Mouse (Mus musculus) forebrain, embryonic 15.5 days (tissue): ENCODE data around the gene Prkag3. TPM values are rescaled to one million over a fixed set of nuclear protein-coding genes. Genes with fewer than 3 reads are reported as not detected.
A peak's percentile ranks its signal among the peaks of the same experiment; 100 is the strongest.

ENCODE experiments used
- ATAC-seq: fragments of 200-750 bp; cut with Nextera tagmentation; replicated peaks from 2 replicates; pipeline ENCODE4 v1.8.0; 2017; ENCODE audit warnings: mild to moderate bottlenecking, moderate TSS enrichment, moderate library complexity
- H3K27ac ChIP-seq: fragments of 300-500 bp; sonication (generic); replicated peaks from 2 replicates; pipeline ENCODE4 v1.5.1; 2015; ENCODE audit warnings: mild to moderate bottlenecking, inconsistent platforms
- H3K27me3 ChIP-seq: fragments of 300-500 bp; sonication (generic); 2 replicates; pipeline ENCODE4 v1.6.1; 2015; ENCODE audit warnings: inconsistent platforms
- H3K36me3 ChIP-seq: fragments of 300-500 bp; sonication (generic); 2 replicates; pipeline ENCODE4 v1.6.1; 2015; ENCODE audit warnings: mild to moderate bottlenecking, inconsistent platforms
- H3K4me1 ChIP-seq: fragments of 300-500 bp; sonication (generic); 2 replicates; pipeline ENCODE4 v1.6.1; 2015; ENCODE audit warnings: inconsistent platforms
- H3K4me2 ChIP-seq: fragments of 300-500 bp; sonication (generic); replicated peaks from 2 replicates; pipeline ENCODE4 v1.6.1; 2015; ENCODE audit warnings: mild to moderate bottlenecking, inconsistent platforms
- H3K4me3 ChIP-seq: fragments of 300-500 bp; sonication (generic); 2 replicates; pipeline ENCODE4 v1.5.1; 2015; ENCODE audit warnings: mild to moderate bottlenecking, inconsistent platforms
- H3K9ac ChIP-seq: fragments of 300-500 bp; sonication (generic); replicated peaks from 2 replicates; pipeline ENCODE4 v1.6.1; 2015; ENCODE audit warnings: mild to moderate bottlenecking, inconsistent platforms
- H3K9me3 ChIP-seq: fragments of 300-500 bp; sonication (generic); 2 replicates; pipeline ENCODE4 v1.6.1; 2016; ENCODE audit warnings: inconsistent platforms
- WGBS: fragments of 180-500 bp; shearing (Covaris S2); methylation state at CpG from one replicate; pipeline ENCODE4 v1.1.7; 2015; ENCODE audit warnings: mixed read lengths; 5-methylcytosine and 5-hydroxymethylcytosine counted together
- polyA plus RNA-seq: library from polyadenylated mRNA; unstranded; fragments of >200 nt; fragmentation: Nextera tagmentation; extraction: Ambion mirVana; gene quantifications from 2 replicates; pipeline ENCODE4 v1.2.1, GENCODE M21; 2015

Gene Prkag3
- polyA plus RNA-seq, 1 experiment from 2014 or later: not detected

DNA sequence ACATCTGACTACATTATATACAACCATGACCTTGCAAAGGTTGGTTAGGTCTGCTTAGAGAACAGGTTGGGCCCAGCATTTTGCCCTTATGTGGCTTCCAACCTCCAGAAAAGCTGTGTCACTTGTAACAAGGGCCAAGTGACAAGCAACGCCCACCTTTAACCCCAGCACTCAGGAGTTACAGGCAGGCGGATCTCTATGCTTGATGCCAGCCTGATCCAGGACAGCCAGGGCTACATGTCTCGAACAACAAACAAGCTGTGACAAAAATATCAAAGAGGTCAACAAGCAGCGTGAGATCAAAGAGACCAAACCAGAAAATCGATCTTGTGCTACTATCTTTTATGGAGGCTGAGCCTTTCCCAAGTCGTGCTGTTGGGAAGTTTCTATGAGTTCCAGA, 27.4 kb downstream of the Prkag3 start:
- no peak for ATAC-seq
- H3K36me3 ChIP-seq: no peaks in the 10 kb centered on the region
- no peak overlapping the region for H3K4me3 ChIP-seq
- WGBS: 78% methylated on average over 6 of the region's 6 CpGs
- H3K9ac ChIP-seq: no peak overlapping the region
- no peaks in the 10 kb centered on the region for H3K4me1 ChIP-seq
- no peaks in the 10 kb centered on the region for H3K9me3 ChIP-seq
- H3K27me3 ChIP-seq: no peaks in the 10 kb centered on the region
- no peak overlapping the region for H3K27ac ChIP-seq
- no peak overlapping the region for H3K4me2 ChIP-seq

DNA sequence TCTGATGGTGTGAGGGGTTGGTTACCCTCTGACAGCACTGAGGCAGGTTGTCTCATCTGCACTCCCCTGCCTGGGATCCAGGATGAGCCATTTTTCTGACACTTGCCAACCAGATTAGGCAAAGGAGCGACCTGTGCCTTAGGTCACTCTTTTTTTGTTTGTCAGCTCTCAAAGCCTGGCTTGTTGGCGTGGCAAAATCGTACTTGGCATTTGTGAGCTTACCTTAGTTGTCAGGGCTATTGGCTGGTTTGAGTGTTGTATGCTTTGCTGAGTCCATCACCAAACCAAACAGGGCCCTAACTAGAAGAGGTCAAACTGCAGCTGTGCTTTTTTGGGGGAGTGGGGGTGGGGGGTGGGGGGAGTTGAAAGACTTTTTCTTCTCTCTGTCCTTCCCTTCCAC, 29.7 kb downstream of the Prkag3 start:
- 76% methylated on average over 3 of the region's 3 CpGs for WGBS
- H3K9me3 ChIP-seq: no peaks in the 10 kb centered on the region
- no peak overlapping the region for H3K4me2 ChIP-seq
- no peaks in the 10 kb centered on the region for H3K36me3 ChIP-seq
- no peak overlapping the region for H3K9ac ChIP-seq
- no peak for ATAC-seq
- no peak overlapping the region for H3K27ac ChIP-seq
- no peaks in the 10 kb centered on the region for H3K4me1 ChIP-seq
- H3K27me3 ChIP-seq: peaks cover 3% of the 10 kb centered on the region; the same call in 1 of the 2 replicates
- no peak overlapping the region for H3K4me3 ChIP-seq

DNA sequence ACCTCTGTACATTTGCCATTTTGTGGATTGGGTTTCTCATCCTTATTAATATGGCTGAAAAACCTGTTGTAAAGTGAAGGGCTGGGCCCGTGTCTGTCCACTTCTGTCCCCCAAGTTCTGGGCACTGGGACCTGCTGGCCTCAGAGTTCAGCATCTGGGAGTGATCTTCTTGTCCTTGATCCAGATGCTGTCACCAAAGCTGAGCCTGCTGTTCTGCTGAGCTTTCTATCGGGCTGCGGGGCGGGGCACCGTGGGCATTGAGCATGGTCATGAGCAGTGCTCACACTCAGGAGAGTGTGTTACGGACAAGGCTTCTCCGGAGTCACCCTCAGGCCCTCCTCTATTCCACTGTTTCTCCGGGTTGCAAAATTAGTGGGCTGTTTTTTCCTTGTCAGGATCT, 30.9 kb downstream of the Prkag3 start:
- no peaks in the 10 kb centered on the region for H3K36me3 ChIP-seq
- no peak overlapping the region for H3K4me2 ChIP-seq
- no peaks in the 10 kb centered on the region for H3K9me3 ChIP-seq
- H3K4me1 ChIP-seq: peaks cover 7% of the 10 kb centered on the region
- no peak for ATAC-seq
- peaks cover 12% of the 10 kb centered on the region; the same call in 1 of the 2 replicates for H3K27me3 ChIP-seq
- H3K27ac ChIP-seq: no peak overlapping the region
- WGBS: 88% methylated on average over 8 of the region's 8 CpGs
- H3K4me3 ChIP-seq: no peak overlapping the region
- H3K9ac ChIP-seq: no peak overlapping the region

DNA sequence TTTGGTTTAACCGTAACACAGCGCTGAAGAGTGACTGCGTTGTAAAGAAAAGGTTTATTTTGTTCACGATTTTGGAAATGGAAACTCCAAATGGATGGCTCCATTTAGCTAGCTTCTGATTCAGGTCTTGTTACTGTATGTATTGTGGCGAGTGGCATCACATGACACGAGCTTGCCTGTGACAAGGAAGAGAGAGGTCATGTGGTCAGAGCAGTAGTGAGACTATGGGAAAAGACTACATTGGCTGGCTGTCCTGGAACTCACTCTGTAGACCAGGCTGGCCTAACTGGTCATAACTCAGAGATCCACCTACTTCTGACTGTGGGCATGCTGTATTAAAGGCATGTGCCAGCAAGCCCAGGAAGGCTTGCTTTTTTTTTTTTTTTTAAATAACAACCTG, 33.1 kb downstream of the Prkag3 start:
- Histone ChIP-seq H3K27ac (no peak overlapping the region), H3K27me3 (peaks cover 18% of the 10 kb centered on the region; the same call in 1 of the 2 replicates), H3K36me3 (no peaks in the 10 kb centered on the region), H3K4me2 (no peak overlapping the region), H3K4me3 (no peak overlapping the region), H3K9me3 (no peaks in the 10 kb centered on the region), H3K9ac (no peak overlapping the region), H3K4me1 (peaks cover 12% of the 10 kb centered on the region)
- ATAC-seq: no peak
- WGBS: 89% methylated on average over 6 of the region's 6 CpGs

DNA sequence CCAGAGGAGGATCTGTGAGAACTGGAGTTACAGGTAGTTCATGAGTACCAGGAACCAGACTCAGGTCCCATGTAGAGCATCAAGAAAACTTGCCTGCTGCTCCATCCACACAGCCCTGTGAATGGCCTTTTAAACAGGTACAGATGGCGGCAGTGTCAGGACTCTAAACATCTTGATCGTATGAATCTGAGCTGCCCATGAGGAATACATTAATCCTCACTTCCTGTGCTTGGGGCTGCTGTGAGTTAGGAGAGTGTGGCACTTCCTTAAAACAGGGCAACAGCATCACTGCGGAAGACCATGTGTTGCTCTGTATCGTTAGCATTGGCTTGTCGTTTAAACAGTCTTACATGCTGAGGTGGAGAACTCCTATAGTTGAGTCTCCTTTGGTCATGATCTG, 33.6 kb downstream of the Prkag3 start:
- peaks cover 18% of the 10 kb centered on the region; the same call in 1 of the 2 replicates for H3K27me3 ChIP-seq
- H3K36me3 ChIP-seq: no peaks in the 10 kb centered on the region
- H3K4me3 ChIP-seq: no peak overlapping the region
- WGBS: 82% methylated on average over 5 of the region's 5 CpGs
- ATAC-seq: no peak
- no peaks in the 10 kb centered on the region for H3K9me3 ChIP-seq
- H3K9ac ChIP-seq: no peak overlapping the region
- H3K27ac ChIP-seq: no peak overlapping the region
- H3K4me2 ChIP-seq: no peak overlapping the region
- H3K4me1 ChIP-seq: peaks cover 12% of the 10 kb centered on the region

DNA sequence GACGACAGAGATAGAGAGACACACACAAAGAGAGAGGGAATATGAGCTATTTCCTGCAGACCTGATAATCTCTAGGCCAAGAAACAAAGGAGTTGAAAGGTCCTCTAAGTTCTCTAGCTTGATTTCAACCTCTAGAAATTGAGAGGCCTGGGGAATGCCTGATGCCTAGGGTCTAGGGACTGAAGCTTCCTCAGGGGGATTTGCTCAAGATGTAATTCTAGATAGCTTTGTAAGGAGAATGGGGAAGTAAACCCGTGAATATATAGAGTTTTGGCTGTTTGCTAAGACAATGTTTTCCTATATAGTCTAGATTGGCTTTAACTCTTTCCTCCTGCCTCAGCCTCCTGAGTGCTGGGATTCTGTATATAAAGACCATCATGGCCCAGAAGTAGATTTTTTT, 34.1 kb downstream of the Prkag3 start:
- WGBS: 52% methylated on average over 2 of the region's 2 CpGs
- no peak overlapping the region for H3K4me2 ChIP-seq
- no peak overlapping the region for H3K4me3 ChIP-seq
- peaks cover 18% of the 10 kb centered on the region; the same call in 1 of the 2 replicates for H3K27me3 ChIP-seq
- no peaks in the 10 kb centered on the region for H3K9me3 ChIP-seq
- H3K27ac ChIP-seq: no peak overlapping the region
- ATAC-seq: no peak
- H3K9ac ChIP-seq: no peak overlapping the region
- H3K36me3 ChIP-seq: no peaks in the 10 kb centered on the region
- H3K4me1 ChIP-seq: peaks cover 12% of the 10 kb centered on the region

DNA sequence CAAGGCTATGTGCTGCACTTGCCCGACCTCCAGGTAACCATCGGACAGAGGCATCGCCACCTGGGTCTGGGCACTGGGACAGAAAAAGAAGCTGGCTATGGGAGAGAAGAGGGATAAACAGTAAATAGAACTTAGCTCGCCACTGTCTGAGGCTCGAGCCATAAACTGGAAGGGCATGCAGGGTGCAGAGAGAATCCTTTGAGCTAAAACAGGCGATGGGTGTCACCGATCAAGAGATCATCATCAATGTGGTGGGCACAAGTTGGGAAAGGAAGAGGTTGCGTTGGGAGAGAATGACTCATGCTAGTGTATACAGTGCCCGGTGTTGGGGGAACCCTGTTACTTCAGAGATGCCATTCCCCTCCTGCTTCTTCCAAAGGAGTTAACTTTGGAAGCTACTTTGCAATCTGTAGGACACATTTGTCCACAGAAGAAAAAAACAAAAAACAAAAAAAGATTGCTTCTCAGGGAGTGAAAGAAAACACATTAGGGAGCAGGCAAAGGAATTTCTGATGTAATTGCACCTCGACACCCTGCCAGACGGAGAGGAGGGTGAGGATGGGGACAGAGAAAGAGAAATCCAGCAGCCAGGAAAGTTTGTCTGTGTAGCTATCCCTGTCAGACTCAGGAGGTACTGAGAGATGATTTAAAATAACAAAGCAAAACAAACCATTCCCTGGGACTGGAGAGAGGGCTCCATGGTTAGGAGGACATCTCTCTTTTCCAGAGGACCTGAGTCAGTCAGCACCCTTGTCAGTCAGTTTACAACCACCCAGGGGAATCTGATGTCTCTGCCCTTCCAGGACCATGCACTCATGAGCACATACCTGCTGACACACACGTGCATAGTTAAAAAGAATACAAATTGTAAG, 34.9 kb downstream of the Prkag3 start:
- H3K4me2 ChIP-seq: peak overlapping the region; percentile 64
- 28% methylated on average over 12 of the region's 12 CpGs for WGBS
- H3K9me3 ChIP-seq: no peaks in the 10 kb centered on the region
- peaks cover 18% of the 10 kb centered on the region; the same call in 1 of the 2 replicates for H3K27me3 ChIP-seq
- H3K9ac ChIP-seq: peak overlapping the region; percentile 39; the same call in 1 of the 2 replicates
- peak overlapping the region; percentile 37 for H3K4me3 ChIP-seq
- no peaks in the 10 kb centered on the region for H3K36me3 ChIP-seq
- no peak for ATAC-seq
- H3K27ac ChIP-seq: no peak overlapping the region
- H3K4me1 ChIP-seq: peaks cover 12% of the 10 kb centered on the region

DNA sequence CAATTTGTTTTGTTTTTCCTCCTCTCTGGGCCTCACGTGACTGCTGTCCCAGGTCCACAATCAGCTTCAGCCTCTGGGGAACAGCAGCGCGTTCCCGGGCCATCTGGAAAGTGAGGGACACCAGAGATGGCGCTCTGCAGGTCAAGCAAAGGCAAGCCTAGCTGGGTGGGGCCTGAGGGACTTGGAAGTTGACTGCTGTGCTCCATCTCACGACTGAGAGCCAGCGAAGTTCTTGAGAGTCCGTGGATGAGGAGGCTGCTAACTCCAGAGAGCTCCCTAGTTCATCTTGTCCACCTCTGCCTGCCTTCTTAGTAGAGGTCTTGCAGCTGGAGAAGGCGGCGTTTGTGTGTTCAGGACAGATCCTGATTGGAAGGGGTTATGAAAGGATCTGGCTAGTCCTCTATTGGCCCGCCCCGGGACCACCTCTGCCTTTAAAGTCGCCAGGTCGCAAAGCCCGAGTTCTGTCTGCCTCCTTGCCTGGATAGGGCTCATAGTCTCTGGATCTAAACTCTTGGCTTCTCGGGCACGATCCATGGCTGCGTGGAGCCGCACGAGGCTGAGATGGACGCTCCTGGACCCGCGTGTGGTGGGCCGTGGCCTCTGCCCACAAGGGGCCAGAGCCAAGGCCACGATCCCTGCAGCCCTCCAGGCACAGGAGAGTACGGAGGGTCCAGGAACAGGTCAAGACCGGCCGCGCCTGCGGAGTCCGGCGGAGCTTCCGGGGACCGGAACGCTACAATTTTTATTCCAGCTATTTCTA, 35.7 kb downstream of the Prkag3 start, which contains the start of gene Cyp27a1:
TSS of gene Cyp27a1 (plus strand) at position 476 of the 760 bp plus-strand sequence.
- ATAC-seq: no peak
- H3K4me3 ChIP-seq: peak within 1 kb of the TSS; percentile 37
- H3K27me3 ChIP-seq: peaks cover 18% of the 10 kb centered on the region; the same call in 1 of the 2 replicates
- no peaks in the 10 kb centered on the region for H3K9me3 ChIP-seq
- H3K9ac ChIP-seq: peak within 1 kb of the TSS; percentile 39
- 5% methylated on average over 35 of the region's 35 CpGs for WGBS
- H3K27ac ChIP-seq: no peak within 1 kb of the TSS
- H3K4me2 ChIP-seq: peak within 1 kb of the TSS; percentile 64
- H3K4me1 ChIP-seq: peaks cover 12% of the 10 kb centered on the region
- H3K36me3 ChIP-seq: no peaks in the 10 kb centered on the region

DNA sequence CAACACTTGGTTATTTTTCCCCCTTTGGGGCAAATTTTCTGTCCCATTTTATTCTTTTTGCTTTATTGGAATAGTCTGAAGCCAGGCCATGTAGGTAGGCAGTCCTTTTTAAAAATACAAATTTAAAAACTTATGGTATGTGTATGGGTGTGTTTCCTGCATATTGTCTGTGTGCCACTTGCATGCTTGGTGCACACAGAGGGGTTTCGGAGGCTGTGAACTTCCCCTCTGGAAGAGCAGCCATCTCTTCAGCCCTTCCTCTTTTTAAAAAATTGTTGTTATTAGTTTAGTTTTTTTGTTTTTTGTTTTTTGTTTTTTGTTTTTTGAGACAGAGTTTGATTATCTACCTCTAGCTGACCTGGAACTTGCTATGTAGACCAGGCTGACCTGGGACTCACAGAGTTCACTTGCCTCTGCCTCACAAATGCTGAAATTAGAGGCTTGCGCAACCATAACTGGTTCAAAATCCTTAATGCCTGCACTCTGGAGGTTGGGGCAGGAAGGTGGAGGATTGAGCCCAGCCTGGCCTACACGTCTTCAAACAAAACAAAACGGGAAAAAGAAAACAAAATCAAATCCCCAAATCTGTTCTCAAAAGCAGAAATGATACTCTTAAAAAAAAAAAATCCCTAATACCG, 36.4 kb downstream of the Prkag3 start:
- no peak overlapping the region for H3K27ac ChIP-seq
- WGBS: 35% methylated on average over 5 of the region's 5 CpGs
- ATAC-seq: no peak
- peaks cover 12% of the 10 kb centered on the region for H3K4me1 ChIP-seq
- no peak overlapping the region for H3K4me3 ChIP-seq
- no peak overlapping the region for H3K9ac ChIP-seq
- peak overlapping the region; percentile 64; the same call in 1 of the 2 replicates for H3K4me2 ChIP-seq
- no peaks in the 10 kb centered on the region for H3K36me3 ChIP-seq
- H3K27me3 ChIP-seq: peaks cover 18% of the 10 kb centered on the region; the same call in 1 of the 2 replicates
- H3K9me3 ChIP-seq: no peaks in the 10 kb centered on the region

DNA sequence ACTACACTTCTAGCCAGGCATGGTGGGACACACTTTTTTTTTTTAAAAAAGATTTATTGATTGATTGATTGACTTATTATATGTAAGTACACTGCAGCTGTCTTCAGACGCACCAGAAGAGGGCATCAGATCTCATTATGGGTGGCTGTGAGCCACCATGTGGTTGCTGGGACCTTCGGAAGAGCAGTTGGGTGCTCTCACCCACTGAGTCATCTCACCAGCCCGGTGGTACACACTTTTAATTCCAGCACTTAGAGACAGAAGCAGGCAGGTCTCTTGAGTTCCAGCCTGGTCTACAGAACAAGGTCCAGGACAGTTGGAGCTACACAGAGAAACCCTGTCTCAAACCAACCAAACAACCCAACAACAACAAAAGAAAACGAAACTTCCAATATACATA, 37.0 kb downstream of the Prkag3 start:
- Histone ChIP-seq H3K4me2 (no peak overlapping the region), H3K27me3 (peaks cover 18% of the 10 kb centered on the region; the same call in 1 of the 2 replicates), H3K4me1 (peaks cover 12% of the 10 kb centered on the region), H3K36me3 (no peaks in the 10 kb centered on the region), H3K9ac (no peak overlapping the region), H3K27ac (no peak overlapping the region), H3K4me3 (no peak overlapping the region), H3K9me3 (no peaks in the 10 kb centered on the region)
- 79% methylated on average over 4 of the region's 4 CpGs for WGBS
- no peak for ATAC-seq

DNA sequence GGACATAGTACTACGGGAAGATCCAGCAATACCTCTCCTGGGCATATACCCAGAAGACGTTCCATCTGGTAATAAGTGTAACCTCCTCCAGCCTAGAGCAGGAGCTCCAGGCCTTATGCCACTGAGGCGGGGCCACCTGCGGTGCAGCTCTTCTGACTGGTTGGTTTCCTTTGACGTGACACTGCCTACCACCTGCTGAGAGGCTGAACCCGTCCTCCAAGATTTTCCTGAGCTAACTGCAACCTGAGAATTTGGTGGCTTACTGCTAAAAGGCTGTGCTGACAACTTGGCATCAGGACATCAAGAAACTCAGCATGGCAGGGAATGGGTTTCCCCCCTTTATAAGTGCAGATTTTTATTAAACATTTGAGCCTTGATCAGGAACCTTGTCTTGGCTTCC, 39.5 kb downstream of the Prkag3 start:
- H3K9me3 ChIP-seq: no peaks in the 10 kb centered on the region
- H3K9ac ChIP-seq: no peak overlapping the region
- H3K27ac ChIP-seq: no peak overlapping the region
- H3K4me1 ChIP-seq: peaks cover 12% of the 10 kb centered on the region
- peaks cover 18% of the 10 kb centered on the region; the same call in 1 of the 2 replicates for H3K27me3 ChIP-seq
- H3K4me2 ChIP-seq: no peak overlapping the region
- 36% methylated on average over 6 of the region's 6 CpGs for WGBS
- H3K4me3 ChIP-seq: no peak overlapping the region
- no peak for ATAC-seq
- H3K36me3 ChIP-seq: no peaks in the 10 kb centered on the region

DNA sequence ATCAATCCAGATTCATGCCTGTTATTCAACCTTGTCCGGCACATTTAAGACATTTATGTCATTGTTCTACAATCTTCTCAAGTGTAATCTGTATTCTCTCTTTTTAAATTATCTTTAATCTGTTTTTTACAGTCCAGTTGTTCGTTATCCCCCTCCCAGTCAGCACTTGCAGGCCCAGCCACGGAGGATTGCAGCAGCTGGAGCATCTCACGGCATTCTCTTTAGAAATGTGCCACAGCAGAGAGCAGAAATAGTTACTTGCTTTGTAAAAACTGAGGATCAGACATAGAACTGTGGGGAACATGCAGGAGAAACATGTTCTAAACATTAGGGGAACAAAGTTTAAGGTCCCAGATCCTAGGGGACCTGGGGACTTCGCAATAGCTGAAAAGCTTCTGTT, 44.0 kb downstream of the Prkag3 start:
- Histone ChIP-seq H3K4me3 (no peak overlapping the region), H3K9ac (no peak overlapping the region)
- WGBS: 82% methylated on average over 5 of the region's 5 CpGs

More for the DNA sequence above, 44.0 kb downstream of the Prkag3 start:
- no peaks in the 10 kb centered on the region for H3K27me3 ChIP-seq
- no peak overlapping the region for H3K27ac ChIP-seq
- no peak for ATAC-seq
- H3K9me3 ChIP-seq: no peaks in the 10 kb centered on the region
- no peaks in the 10 kb centered on the region for H3K4me1 ChIP-seq
- no peak overlapping the region for H3K4me2 ChIP-seq
- H3K36me3 ChIP-seq: 0 out of 2 replicates have a peak, but pooled peaks cover 6% of the 10 kb centered on the region
